Mouse (Mus musculus) cortical plate, adult 2 months (tissue): Measurements from ENCODE around the gene Tmem204. TPM values are rescaled to one million over a fixed set of nuclear protein-coding genes. Genes with fewer than 3 reads are reported as not detected.

Source experiments
- H3K27ac ChIP-seq: fragments of 200-500 bp; 2 replicates; pipeline ENCODE4 v1.5.1; 2012; ENCODE audit warnings: low read length, control low read depth, inconsistent platforms; ENCODE audit not compliant: insufficient read depth
- H3K4me1 ChIP-seq: fragments of 200-500 bp; 2 replicates; pipeline ENCODE4 v1.6.1; 2011; ENCODE audit warnings: low read length; ENCODE audit not compliant: control insufficient read depth, insufficient read depth
- H3K4me3 ChIP-seq: fragments of 200-500 bp; 2 replicates; pipeline ENCODE4 v1.5.1; 2011; ENCODE audit warnings: mild to moderate bottlenecking, low read length, control low read depth; ENCODE audit not compliant: insufficient read depth
- CTCF ChIP-seq: fragments of 200-500 bp; IDR thresholded peaks from 2 replicates; pipeline ENCODE4 v1.5.1; 2011; ENCODE audit warnings: mild to moderate bottlenecking, control low read depth, low read length; ENCODE audit not compliant: insufficient read depth; ENCODE audit errors: extremely low read depth
- POLR2A ChIP-seq: fragments of 200-500 bp; IDR thresholded peaks from 2 replicates; pipeline ENCODE4 v1.6.1; 2011; ENCODE audit warnings: mild to moderate bottlenecking, low read length, control low read depth; ENCODE audit not compliant: insufficient read depth; ENCODE audit errors: extremely low read depth
- polyA plus RNA-seq: library from polyadenylated mRNA; depleted of rRNA; stranded (reverse); fragments of >200 nt; gene quantifications from 2 replicates; pipeline ENCODE4 v1.2.3, GENCODE M21; 2012

Tmem204 gene
- polyA plus RNA-seq, 1 experiment, result 17.8 TPM

DNA sequence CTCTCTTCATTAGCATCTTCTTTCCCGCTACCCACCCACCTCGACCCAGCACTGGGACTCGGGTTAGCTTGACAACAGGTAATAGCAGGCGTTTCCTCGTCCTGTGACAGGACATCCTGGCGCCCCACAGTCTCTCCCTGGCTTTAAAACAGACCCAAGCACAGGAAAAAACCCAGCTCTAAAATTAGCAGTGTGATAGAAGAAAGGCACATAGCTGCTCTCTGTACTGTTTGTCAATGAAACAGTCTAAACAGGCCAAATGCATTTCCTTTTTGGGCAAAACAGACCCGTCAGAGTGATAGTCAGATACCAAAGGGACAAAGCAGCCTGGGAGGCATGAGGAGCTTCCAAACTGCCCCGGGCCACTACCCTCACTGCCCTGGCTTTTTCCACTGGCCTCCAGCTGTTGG, 15.9 kb downstream of the Tmem204 start:
- no peak overlapping the region for H3K4me3 ChIP-seq
- peak overlapping the region; percentile 52; the same call in 1 of the 2 replicates for H3K27ac ChIP-seq
- TF ChIP-seq CTCF, result no peak
- TF ChIP-seq POLR2A, result no peak
- H3K4me1 ChIP-seq, result no peaks in the 10 kb centered on the region

DNA sequence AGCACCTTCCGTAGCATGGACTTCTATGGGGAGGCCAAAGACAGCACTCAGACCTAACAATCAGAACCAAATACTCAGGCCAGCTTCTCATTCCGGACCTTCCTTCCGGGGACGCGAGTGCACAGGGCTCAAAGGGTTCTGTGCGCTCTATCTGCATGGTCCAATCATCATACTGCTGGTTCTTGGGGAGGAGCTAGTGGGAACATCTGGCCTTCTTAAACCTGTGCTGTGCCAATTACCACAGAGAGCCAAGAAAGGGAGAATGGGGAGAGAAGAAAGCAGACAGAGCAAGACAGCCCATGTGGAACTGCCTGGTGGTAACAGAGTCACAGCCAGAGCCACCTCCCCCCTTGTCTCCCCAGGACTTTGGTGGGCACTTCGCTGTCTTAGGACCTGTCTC, 16.8 kb downstream of the Tmem204 start:
- peak overlapping the region; percentile 52 for H3K27ac ChIP-seq
- no peak for TF ChIP-seq POLR2A
- no peak for TF ChIP-seq CTCF
- H3K4me3 ChIP-seq, result no peak overlapping the region
- H3K4me1 ChIP-seq, result no peaks in the 10 kb centered on the region

DNA sequence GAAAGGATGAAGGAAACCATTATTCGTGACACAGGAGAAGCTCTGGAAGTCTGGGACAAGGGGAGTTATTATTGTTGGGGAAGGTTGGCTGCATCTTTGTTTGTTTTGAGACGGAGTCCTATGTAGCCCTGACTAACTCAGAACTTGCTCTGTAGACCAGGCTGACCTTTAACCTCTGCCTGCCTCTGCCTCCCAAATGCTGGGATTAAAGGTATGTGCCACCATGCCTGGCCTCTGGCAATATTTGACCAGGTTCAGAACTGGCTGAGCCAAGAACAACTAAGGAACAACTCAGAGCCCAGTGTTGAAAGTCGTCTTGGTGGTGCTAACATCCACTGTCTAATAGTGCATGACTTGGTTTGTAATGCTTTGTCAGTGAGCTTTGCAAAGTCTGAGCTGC, 18.2 kb downstream of the Tmem204 start:
- no peak for TF ChIP-seq CTCF
- TF ChIP-seq POLR2A, result no peak
- Histone ChIP-seq H3K27ac (no peak overlapping the region), H3K4me3 (no peak overlapping the region), H3K4me1 (no peaks in the 10 kb centered on the region)

DNA sequence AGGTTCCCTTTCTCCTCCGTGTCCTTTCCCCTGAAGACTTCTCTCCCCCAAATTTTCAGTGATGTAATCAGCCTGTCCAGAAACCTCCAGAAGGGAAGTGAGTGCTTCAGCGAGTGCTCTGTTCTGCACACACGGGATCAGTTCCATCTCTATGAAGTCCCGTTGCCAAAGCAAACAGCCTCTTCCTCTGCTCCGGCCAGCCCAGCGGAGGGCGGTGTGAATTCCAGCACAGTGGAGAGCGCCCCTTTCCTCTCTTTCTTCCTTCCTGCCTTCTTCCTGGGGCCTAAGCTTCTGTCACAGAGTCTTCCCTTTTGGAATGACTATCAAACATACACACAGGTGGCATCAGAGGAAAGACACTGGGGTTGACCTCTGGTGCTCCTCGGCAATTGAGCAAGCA, 19.0 kb downstream of the Tmem204 start:
- TF ChIP-seq POLR2A (no peak), CTCF (no peak)
- H3K27ac ChIP-seq, result 0 out of 2 replicates have a peak overlapping the region, but pooled peaks have one; percentile 46
- H3K4me3 ChIP-seq, result no peak overlapping the region
- no peaks in the 10 kb centered on the region for H3K4me1 ChIP-seq

DNA sequence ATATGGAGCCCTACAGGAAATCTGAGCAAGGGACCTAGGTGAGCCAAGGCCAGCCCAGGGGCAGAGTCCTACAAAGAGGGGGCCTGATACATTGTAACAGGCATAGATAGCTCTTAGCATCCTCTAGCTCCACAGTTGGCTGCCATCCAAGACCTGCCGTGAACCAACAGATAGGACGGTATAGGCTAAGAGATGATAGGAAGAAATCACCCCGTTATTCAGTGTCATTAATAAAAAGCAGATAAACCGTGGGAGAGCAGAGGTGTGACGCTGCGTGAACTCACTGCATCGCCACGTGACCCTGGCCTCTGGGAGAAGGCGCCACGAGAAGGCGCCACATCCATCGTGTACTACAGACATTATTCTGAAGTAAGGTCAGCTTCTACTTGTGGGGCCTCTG, 19.5 kb downstream of the Tmem204 start:
- 0 out of 2 replicates have a peak overlapping the region, but pooled peaks have one; percentile 46 for H3K27ac ChIP-seq
- TF ChIP-seq CTCF, result no peak
- TF ChIP-seq POLR2A, result no peak
- H3K4me1 ChIP-seq, result no peaks in the 10 kb centered on the region
- no peak overlapping the region for H3K4me3 ChIP-seq

DNA sequence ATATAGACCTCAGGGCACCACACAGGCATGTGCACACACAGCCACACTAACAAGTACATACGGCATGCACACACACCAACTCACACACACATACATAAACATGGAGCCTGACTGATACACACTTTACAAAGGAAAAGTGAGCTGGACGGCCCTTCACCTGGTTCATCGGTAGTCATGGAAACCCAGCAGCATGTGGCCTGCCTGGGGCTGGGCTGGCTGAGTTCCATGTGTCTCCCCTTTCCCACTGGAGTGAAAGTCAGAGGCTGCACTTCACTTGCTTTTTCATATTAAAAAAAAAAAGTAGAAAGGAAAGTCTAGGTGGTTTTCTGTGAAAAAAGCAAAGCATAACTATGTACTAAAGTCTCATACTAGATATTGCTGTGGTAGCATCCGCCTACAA, 20.1 kb downstream of the Tmem204 start:
- TF ChIP-seq CTCF (no peak), POLR2A (no peak)
- H3K27ac ChIP-seq, result no peak overlapping the region
- H3K4me1 ChIP-seq, result no peaks in the 10 kb centered on the region
- no peak overlapping the region for H3K4me3 ChIP-seq

DNA sequence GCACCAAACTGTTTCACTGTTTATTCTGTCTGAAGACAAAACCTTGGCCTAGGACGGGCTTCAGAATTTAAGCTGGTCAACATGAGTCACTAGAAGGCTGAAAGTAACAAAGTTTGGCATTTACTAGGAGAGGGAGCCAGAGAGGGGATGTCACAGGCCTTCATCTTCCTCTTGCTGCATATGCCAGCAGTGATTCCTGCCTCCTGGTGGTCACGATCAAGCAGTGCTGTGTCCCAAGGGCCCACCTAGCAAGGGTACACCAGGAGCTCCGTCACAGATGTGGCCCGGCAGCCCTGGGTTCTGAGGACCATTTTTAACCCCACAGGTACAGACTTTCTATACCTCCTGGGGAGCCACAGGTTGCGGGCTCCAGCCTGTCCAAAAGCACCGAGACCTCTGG, 26.4 kb downstream of the Tmem204 start:
- TF ChIP-seq POLR2A (no peak), CTCF (no peak)
- H3K4me3 ChIP-seq, result no peak overlapping the region
- no peak overlapping the region for H3K27ac ChIP-seq
- H3K4me1 ChIP-seq, result no peaks in the 10 kb centered on the region

DNA sequence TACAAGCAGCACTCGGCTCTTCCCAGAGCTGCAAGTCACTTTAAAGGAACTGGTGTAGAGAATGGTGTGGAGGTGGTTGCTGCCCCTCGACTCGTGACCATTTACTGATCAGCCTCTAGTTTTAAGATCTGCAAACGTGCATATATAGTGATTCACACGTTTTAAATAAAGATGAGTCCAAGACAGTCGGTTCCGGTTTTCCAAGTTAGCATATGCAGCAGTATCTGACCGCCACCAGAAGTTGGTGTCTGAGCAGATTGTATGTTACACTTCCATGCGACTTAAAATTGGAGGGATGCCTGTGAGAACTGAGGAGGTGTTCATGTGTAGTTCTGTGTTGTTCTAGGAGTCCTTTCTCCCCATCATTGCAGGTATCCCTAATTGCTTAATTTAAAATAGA, 30.1 kb downstream of the Tmem204 start:
- TF ChIP-seq CTCF (no peak), POLR2A (no peak)
- no peak overlapping the region for H3K27ac ChIP-seq
- no peak overlapping the region for H3K4me3 ChIP-seq
- no peaks in the 10 kb centered on the region for H3K4me1 ChIP-seq

DNA sequence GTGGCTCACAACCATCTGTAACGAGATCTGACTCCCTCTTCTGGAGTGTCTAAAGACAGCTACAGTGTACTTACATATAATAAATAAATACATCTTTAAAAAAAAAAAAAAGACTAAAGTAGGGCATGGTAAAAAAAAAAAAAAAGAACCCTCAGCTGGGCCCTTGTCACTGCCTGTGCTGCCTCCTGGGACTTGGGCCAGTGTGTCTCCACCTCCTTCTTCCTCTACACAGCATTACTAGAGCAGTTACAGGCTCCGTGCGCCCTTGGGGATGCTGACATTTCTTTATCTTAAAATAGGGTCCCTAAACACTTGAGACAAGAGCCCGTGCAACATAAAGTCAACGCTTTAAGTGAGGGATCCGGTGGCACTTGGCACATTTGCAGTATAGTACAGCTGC, 36.2 kb downstream of the Tmem204 start:
- TF ChIP-seq CTCF (no peak), POLR2A (no peak)

DNA sequence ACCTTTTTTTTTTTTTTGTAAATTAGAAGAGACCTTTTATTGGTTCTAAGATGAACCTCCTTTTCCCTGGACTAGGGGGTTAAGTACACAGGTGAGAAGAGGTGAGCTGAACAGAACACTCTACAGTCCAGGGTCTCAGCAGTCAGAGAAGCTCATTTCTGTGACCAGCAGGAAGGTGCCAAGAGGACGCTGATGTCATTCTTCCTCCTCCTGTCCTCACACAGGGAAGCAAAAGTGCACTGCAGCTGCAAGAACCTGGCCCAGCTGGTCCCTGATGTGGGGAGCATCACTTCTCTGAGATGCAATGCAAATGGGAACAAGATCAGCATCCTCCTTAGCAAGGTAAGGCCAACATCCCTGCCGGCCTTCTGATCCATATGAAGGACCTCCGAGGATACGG, 38.1 kb downstream of the Tmem204 start:
- Histone ChIP-seq H3K4me3 (no peak overlapping the region), H3K27ac (no peak overlapping the region), H3K4me1 (no peaks in the 10 kb centered on the region)
- TF ChIP-seq CTCF, result no peak
- no peak for TF ChIP-seq POLR2A

More for the DNA sequence above, 36.2 kb downstream of the Tmem204 start:
- no peaks in the 10 kb centered on the region for H3K4me1 ChIP-seq
- H3K4me3 ChIP-seq, result no peak overlapping the region
- no peak overlapping the region for H3K27ac ChIP-seq

DNA sequence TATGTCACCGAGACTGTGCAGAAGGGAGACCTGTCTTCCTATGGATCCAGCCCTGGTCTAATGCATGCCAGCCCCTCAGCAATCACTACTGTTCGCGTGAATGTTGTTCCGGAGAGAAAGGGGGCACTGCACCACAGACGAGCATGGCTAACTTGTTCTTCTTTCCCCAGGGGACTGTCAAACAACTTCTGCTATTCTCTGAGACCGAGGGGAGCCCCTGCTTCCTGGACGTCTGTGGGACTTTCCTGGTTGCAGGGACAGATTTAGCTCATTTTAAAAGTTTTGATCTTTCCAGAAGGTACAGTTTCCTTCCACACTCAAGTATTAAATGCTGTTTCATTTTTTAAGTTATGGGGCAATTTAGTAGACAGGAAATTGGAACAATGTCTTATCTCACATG, 38.5 kb downstream of the Tmem204 start:
- Histone ChIP-seq H3K4me1 (no peaks in the 10 kb centered on the region), H3K4me3 (no peak overlapping the region), H3K27ac (no peak overlapping the region)
- TF ChIP-seq CTCF (no peak), POLR2A (no peak)
